Mouse (Mus musculus): Measurements from ENCODE around the gene Lmnb2.

Lmnb2 gene

DNA sequence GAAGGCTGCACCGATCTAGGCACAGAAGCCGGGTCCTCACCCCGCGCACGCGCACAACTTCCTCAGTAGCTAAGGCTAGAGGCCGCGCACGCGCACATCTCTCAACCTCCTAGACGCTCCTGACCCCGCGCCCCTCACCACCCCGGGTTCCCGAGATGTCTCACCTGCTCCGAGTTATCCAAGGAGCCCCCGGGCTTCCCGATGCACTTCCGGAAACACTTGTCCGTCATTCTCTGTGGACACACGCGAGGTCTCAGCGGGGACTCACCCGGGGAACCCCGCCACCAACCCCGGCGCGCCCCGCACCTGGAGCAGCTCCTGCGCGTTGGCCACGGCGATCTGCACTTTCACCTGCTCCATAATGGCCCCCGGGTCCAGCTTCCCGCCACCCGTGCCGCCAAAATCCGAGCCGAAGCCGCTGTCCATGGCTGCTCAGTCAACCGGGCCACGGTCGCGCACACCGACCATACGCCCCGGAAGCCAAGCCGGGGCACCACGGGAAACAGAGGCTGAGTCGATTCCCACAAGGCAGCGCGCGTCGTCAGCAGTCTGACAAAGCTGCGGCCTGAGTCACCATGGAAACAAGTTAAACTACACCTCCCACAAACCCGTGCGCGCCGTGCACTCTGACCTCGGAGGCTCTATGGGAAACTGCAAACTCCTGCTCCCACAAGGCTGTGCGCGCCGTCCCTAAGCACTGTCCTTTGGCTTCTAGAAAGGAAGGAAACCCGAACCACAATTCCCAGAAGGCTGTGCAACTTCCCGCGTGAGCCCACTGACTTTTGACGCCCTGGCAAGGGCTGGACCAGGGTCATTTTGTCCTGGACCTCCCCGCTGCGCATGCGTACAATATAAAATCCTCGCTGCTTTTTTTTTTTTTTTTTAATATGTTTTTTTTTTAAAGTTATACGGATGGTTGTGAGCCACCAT, 17.5 kb downstream of the Lmnb2 start, which contains the start of gene Timm13:
TSS of gene Timm13 (minus strand) at position 652 of the 930 bp plus-strand sequence.
- peak; percentile 99 for DNase-seq (ENCODE audit: low read depth, low spot score)

DNA sequence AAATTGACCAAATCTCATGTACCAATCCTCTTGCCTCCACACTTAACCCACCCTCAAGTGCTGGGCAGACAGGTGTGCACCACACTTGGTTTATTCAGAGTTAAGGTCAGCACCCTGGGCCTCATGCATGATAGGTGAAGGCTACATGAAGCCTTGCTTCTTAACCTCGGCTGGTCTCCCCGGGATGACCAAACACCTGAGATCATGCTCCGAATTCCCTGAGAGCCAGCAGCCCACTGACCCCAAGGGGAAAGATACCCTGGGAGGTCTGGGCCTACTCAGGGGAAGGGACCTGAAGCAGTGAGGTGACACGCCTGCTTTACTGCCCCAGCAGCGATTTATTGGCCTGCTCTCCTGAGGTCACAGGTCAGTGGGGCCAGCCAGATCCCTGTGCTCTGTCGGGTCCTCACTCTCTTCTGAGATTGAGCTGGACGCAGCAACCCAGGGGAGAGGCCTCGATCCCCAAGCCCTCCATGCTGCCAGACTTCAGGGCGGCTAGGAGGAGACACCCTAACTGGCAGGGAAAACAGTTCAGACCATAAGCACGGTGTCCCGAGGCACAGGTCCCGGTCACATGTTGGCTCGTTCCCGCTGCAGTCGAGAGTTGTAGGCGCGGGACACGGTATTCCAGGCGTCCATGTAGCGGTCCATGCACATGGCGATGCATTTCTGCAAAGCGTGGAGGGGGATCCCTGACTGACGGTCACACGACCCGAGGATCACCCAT, 18.3 kb downstream of the Lmnb2 start:
- no peak for DNase-seq (ENCODE audit: low read depth, low spot score)

GRCm38 (mm10) chr10:80899074-80899473, 19.0 kb downstream of the Lmnb2 start:
- no peak for DNase-seq (ENCODE audit: low read depth, low spot score)

GRCm38 (mm10) chr10:80897861-80898510, 20.1 kb downstream of the Lmnb2 start:
- no peak for DNase-seq (ENCODE audit: low read depth, low spot score)

DNA sequence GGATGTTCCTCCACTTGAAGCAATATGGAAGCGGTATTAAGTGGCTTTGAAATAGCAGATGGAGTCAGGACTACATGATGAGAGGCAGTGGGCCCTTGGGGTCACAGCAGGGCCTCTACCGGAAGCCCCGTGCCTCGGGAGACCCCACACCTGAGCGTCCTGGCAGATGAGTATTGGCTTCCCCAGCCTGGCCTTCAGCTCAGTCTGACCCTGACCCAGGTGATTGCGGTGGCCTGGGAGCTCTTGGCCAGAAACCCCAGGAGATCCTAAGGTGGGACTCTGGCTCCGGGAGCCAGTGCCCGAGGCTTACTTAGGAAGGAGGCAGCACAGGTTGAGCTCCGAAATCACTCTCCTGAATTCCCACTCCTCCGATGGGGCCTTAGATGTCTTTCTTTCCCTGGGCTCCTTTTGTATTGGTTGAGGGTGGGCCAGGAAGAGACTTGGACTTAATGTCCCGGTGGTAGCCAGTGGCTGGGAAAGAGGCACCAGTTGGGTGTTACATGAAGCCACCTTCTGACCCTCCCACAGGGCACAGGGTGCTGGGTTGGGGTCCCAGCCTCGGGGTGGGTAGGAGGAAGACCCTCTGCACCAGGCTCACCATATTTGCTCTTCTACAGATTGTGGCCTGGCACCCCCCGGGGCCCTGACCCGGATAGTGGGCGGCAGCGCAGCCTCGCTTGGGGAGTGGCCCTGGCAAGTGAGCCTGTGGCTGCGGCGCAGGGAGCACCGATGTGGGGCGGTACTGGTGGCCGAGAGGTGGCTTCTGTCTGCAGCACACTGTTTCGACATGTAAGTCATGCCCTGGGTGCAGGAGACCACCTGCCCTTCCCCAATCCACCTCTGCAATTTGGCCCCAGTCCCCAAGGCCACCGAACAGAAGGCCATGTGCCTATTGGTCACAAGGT, 21.2 kb downstream of the Lmnb2 start:
- no peak for DNase-seq (ENCODE audit: low read depth, low spot score)

GRCm38 (mm10) chr10:80895697-80896096, 22.3 kb downstream of the Lmnb2 start:
- no peak for DNase-seq (ENCODE audit: low read depth, low spot score)

DNA sequence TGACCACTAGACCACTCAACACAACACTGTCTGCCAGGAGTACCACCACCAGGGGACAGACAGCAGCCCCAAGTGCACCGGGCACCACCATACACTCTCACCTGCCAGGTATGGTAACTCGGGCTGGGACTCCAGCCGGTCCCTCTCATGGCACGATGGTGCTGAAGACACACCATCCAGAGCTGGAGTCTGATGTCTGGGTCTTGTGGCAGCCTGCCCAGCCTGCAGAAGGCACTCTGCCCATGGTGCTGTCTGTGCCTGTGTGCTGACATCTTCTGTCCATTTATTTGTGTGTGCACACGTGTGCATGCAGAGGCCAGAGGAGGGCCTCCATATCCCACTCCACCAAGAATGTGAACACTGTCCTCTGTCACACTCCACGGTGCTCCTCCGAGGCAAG, 22.9 kb downstream of the Lmnb2 start:
- DNase-seq (ENCODE audit: low read depth, low spot score) = no peak

DNA sequence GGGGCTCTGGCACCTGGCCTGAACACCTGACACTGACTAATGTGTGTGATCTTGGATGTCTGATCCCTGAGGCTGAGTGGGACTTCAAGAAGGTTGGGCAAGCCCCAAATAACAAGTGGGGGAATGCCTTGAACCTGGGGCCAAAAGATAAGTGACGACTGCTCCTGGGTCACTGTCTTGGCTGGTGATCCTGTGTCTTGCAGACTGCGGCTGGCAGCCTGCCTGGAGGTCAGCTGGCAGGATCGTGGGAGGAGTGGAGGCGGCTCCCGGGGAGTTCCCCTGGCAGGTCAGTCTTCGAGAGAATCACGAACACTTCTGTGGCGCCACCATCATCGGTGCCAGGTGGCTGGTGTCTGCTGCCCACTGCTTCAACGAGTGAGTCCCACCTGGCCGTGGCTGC, 30.9 kb downstream of the Lmnb2 start:
- DNase-seq (ENCODE audit: low read depth, low spot score) = no peak

DNA sequence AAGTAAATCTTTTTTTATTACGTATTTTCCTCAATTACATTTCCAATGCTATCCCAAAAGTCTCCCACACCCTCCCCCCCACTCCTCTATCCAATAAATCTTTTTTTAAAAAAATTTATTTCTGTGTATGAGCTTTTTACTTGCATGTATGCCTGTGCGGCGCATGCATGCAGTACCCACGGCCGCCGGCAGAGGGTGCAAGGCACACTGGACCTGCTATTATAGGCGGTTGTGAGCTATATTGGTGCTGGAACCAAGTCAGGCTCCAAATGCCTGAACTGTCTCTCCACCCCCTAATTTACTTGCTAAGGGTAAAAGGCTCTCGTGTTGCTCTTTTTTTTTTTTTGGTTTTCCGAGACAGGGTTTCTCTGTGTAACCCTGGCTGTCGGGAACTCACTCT, 36.7 kb downstream of the Lmnb2 start:
- DNase-seq (ENCODE audit: low read depth, low spot score) = peak; percentile 89

DNA sequence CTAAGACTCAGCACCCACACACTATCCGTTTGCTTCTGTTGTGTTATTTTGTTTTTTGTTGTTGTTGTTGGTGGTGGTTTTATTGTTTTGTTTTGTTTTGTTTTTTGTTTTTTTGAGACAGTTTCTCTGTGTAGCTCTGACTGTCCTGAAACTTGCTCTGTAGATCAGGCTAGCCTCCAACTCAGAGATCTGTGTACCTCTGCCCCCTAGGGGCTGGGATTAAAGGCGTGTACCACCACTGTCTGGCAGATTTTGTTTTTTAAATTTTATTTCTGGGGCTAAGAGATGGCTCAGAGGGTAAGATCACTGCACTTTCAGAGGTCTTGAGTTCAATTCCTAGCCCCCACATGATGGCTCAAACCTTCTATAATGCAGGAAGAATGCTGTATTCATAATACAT, 37.1 kb downstream of the Lmnb2 start:
- DNase-seq (ENCODE audit: low read depth, low spot score) = peak; percentile 55

GRCm38 (mm10) chr10:80880131-80880641, 37.9 kb downstream of the Lmnb2 start:
- peak; percentile 87 for DNase-seq (ENCODE audit: low read depth, low spot score)

DNA sequence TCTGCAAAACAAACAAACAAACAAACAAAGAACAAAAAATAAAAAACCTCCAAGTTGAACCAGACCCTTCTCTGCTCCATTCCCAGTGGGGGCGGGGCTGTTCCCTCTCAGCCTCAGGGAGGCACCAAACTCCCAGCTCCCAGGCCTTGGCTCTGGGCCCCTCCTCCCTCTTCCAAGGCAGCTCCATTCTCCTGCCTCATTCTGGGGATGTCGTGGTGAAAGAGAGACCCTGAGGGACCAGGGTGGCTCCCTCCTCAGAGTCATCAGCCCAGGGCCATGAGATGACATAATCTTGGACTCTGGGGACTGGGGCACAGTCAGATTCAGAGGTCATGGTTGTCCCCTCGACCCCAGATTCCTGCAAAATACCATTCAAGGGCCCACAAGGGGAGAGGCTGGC, 41.5 kb downstream of the Lmnb2 start:
- no peak for DNase-seq (ENCODE audit: low read depth, low spot score)

- peak; percentile 86 for DNase-seq (ENCODE audit: low read depth, low spot score)
Observed at GRCm38 (mm10) chr10:80876028-80876427, 42.0 kb downstream of the Lmnb2 start.

GRCm38 (mm10) chr10:80874035-80874434, 44.0 kb downstream of the Lmnb2 start:
- no peak for DNase-seq (ENCODE audit: low read depth, low spot score)

- DNase-seq (ENCODE audit: low read depth, low spot score) = no peak
Observed at GRCm38 (mm10) chr10:80871581-80871980, 46.5 kb downstream of the Lmnb2 start, which contains the start of gene Tmprss9. Gene Tmprss9, plus strand, starts transcription at chr10:80871848.

DNA sequence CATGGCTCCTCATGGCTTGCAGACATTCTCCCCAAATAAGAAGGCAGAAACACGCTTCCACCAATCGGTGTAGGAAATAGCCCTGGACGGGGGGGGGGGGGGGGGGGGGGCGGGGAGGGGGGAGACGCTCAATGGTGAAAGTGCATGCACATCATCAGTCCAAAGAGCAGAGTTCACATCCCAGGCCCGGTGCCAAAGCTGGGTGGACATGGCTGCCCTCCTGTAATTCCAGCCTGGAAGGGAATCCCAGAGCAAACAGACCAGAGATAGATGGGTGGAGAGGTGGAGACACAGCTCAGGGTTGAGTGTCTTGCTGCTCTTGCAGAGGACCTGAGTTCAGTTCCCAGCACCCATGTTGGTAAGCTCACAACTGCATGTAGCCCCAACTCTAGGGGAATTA, 47.1 kb downstream of the Lmnb2 start:
- DNase-seq (ENCODE audit: low read depth, low spot score) = no peak

- DNase-seq (ENCODE audit: low read depth, low spot score) = no peak
Observed at GRCm38 (mm10) chr10:80864446-80864845, 53.6 kb downstream of the Lmnb2 start.

DNA sequence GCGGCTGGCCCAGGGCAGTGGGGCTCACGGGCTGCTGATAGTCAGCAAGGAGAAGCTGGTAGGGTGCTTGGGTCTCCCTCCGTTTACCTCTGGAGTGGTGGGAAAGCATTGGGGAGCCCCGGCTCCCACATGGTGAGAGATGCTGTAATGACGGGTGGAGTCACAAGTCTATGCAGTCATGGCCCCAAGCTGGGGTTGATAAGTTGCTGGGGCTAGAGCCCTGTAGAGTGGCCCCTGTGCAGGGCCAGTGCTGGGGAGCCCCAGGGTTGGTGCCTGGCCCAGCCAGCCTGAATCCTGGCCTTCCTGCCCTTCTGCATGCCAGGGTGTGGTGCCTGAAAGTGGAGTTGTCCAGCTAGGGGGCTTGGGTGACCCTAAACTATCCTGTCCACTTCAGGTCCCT, 55.7 kb downstream of the Lmnb2 start:
- DNase-seq (ENCODE audit: low read depth, low spot score) = no peak

DNA sequence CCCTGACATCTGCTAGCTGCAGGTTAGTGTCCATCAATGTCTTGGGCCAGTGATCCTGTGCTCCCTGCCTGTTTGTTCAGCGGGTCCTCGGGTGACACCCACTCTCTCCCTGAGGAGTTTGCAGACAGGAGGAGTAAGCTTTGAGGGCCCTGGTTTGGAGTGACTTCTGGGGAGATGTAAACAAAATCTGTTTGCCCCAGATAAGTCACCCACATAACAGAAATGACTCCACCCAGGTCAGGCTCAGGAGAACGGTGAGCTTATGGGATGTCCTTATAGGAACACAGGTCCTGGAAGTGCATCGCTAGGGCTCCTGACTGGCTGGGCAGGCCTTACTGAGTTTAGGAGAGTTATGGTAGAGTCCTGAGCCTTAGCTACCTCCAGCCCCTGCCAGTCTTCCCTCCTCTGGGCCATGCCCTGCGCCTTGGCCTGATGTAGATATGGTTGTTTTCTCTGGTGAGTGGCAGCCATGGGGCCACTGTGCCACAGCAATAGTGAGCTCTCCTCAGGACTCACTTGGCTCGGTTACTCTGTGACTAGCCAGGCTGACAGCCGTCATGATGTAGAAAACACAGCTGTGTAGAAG, 59.6 kb downstream of the Lmnb2 start:
- no peak for DNase-seq (ENCODE audit: low read depth, low spot score)

DNA sequence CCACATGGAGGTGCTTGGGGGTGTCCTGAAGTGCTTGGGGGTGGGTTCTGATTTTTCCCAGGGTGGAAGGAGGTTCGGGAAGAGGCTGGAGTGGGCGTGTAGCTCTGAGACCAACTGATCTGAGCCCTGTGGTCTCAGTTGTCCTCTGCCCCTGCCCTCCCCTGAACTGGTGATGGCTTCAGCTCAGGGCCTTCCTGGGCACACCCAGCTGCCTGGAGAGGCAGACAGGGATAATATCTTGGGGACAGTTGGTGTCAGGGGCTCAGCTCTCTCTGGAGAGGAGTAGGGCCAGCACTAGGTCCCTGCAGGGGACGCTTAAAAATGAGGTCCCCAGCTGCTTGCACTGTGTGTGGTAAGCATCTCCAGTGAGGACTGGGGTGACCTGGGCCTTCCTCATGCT, 60.2 kb downstream of the Lmnb2 start:
- DNase-seq (ENCODE audit: low read depth, low spot score) = no peak

All from CD4-positive, CD25-positive, alpha-beta regulatory T cell, adult 2 months (primary cell).